Mouse (Mus musculus): Measurements from ENCODE around the gene Slc6a9. TPM values are rescaled to one million over a fixed set of nuclear protein-coding genes. Genes with fewer than 3 reads are reported as not detected.

Slc6a9 gene
- total and polyA plus RNA-seq, 2 experiments from 2014 or later, result 33.7 to 35.0 TPM

DNA sequence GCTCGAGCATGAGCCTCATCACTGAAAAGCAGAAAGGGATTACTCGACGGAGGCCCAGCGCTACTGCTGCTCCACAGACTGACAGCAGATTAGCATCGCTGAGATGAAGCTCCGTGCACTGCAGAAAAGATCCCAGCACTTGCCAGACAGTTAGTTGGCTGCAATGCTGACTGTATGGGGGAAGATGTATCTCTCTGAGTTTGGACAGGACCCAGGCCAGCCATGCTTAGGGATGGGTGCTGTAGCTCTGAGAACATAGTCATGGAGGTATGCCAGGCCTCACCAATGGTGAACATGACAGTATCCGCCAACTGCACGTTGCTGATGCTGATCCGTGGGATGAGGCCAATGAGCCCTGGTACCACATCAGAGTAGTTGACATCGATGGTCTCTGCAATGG is 69.8 kb downstream of the Slc6a9 start:
- DNase-seq (no peak), ATAC-seq (peak; percentile 65)
- no peaks in the 10 kb centered on the region for H3K9me3 ChIP-seq (ENCODE audit: low read length)
- H3K9ac ChIP-seq, result no peak overlapping the region
- peaks cover 15% of the 10 kb centered on the region for H3K4me1 ChIP-seq (ENCODE audit: insufficient read depth)
- no peak for TF ChIP-seq CTCF (IDR thresholded peaks at IDR 0.05; ENCODE audit: low read depth)
- H3K36me3 ChIP-seq (ENCODE audit: insufficient read depth), result peaks cover 63% of the 10 kb centered on the region
- no peak overlapping the region for H3K4me3 ChIP-seq (ENCODE audit: low read depth, low read length)
- no peak overlapping the region for H3K4me2 ChIP-seq (ENCODE audit: low read depth)
- no peak overlapping the region for H3K27ac ChIP-seq (ENCODE audit: low read depth, low read length)
- 73% methylated on average over 10 of the region's 10 CpGs for WGBS
- H3K27me3 ChIP-seq (ENCODE audit: insufficient read depth, low read length), result no peaks in the 10 kb centered on the region

- no peak for TF ChIP-seq CTCF (IDR thresholded peaks at IDR 0.05; ENCODE audit: low read depth)
- no peak for ATAC-seq
- Histone ChIP-seq H3K9ac (no peak overlapping the region), H3K4me1 (ENCODE audit: insufficient read depth) (peaks cover 19% of the 10 kb centered on the region), H3K4me3 (ENCODE audit: low read depth, low read length) (no peak overlapping the region), H3K9me3 (ENCODE audit: low read length) (no peaks in the 10 kb centered on the region), H3K36me3 (ENCODE audit: insufficient read depth) (peaks cover 56% of the 10 kb centered on the region), H3K4me2 (ENCODE audit: low read depth) (no peak overlapping the region), H3K27ac (ENCODE audit: low read depth, low read length) (no peak overlapping the region), H3K27me3 (ENCODE audit: insufficient read depth, low read length) (no peaks in the 10 kb centered on the region)
- DNase-seq, result no peak
- WGBS, result 84% methylated on average over 8 of the region's 8 CpGs
Measured at GRCm38 (mm10) chr4:117904761-117905160, 70.5 kb downstream of the Slc6a9 start.

GRCm38 (mm10) chr4:117906196-117906595 is 71.9 kb downstream of the Slc6a9 start:
- WGBS, result 83% methylated on average over 3 of the region's 3 CpGs

GRCm38 (mm10) chr4:117908834-117909453 is 74.6 kb downstream of the Slc6a9 start:
- Histone ChIP-seq H3K4me2 (ENCODE audit: low read depth) (peak overlapping the region; percentile 47), H3K9ac (peak overlapping the region; percentile 37), H3K9me3 (ENCODE audit: low read length) (no peaks in the 10 kb centered on the region), H3K27ac (ENCODE audit: low read depth, low read length) (peak overlapping the region; percentile 86), H3K4me3 (ENCODE audit: low read depth, low read length) (peak overlapping the region; percentile 24), H3K36me3 (ENCODE audit: insufficient read depth) (peaks cover 30% of the 10 kb centered on the region), H3K27me3 (ENCODE audit: insufficient read depth, low read length) (no peaks in the 10 kb centered on the region), H3K4me1 (ENCODE audit: insufficient read depth) (peaks cover 42% of the 10 kb centered on the region)
- ATAC-seq (peak; percentile 95), DNase-seq (peak; percentile 76)
- TF ChIP-seq CTCF (IDR thresholded peaks at IDR 0.05; ENCODE audit: low read depth), result no peak
- WGBS, result 27% methylated on average over 8 of the region's 8 CpGs

More at GRCm38 (mm10) chr4:117906196-117906595, 71.9 kb downstream of the Slc6a9 start:
- no peak overlapping the region for H3K4me2 ChIP-seq (ENCODE audit: low read depth)
- H3K4me3 ChIP-seq (ENCODE audit: low read depth, low read length), result no peak overlapping the region
- no peak overlapping the region for H3K9ac ChIP-seq
- no peaks in the 10 kb centered on the region for H3K9me3 ChIP-seq (ENCODE audit: low read length)
- no peak for TF ChIP-seq CTCF (IDR thresholded peaks at IDR 0.05; ENCODE audit: low read depth)
- no peaks in the 10 kb centered on the region for H3K27me3 ChIP-seq (ENCODE audit: insufficient read depth, low read length)
- peaks cover 44% of the 10 kb centered on the region for H3K36me3 ChIP-seq (ENCODE audit: insufficient read depth)
- peaks cover 28% of the 10 kb centered on the region for H3K4me1 ChIP-seq (ENCODE audit: insufficient read depth)
- H3K27ac ChIP-seq (ENCODE audit: low read depth, low read length), result no peak overlapping the region
- no peak for ATAC-seq
- DNase-seq, result no peak

- ATAC-seq (no peak), DNase-seq (no peak)
- H3K4me2 ChIP-seq (ENCODE audit: low read depth), result peak overlapping the region; percentile 100; the same call in 1 of the 2 replicates
- H3K4me1 ChIP-seq (ENCODE audit: insufficient read depth), result peaks cover 43% of the 10 kb centered on the region
- no peak for TF ChIP-seq CTCF (IDR thresholded peaks at IDR 0.05; ENCODE audit: low read depth)
- no peaks in the 10 kb centered on the region for H3K27me3 ChIP-seq (ENCODE audit: insufficient read depth, low read length)
- H3K36me3 ChIP-seq (ENCODE audit: insufficient read depth), result peaks cover 16% of the 10 kb centered on the region; the same call in 1 of the 2 replicates
- WGBS, result 87% methylated on average over 13 of the region's 13 CpGs
- peak overlapping the region; percentile 33; the same call in 1 of the 2 replicates for H3K9ac ChIP-seq
- H3K4me3 ChIP-seq (ENCODE audit: low read depth, low read length), result no peak overlapping the region
- no peak overlapping the region for H3K27ac ChIP-seq (ENCODE audit: low read depth, low read length)
- no peaks in the 10 kb centered on the region for H3K9me3 ChIP-seq (ENCODE audit: low read length)
Measured at GRCm38 (mm10) chr4:117912131-117912561, 77.8 kb downstream of the Slc6a9 start.

DNA sequence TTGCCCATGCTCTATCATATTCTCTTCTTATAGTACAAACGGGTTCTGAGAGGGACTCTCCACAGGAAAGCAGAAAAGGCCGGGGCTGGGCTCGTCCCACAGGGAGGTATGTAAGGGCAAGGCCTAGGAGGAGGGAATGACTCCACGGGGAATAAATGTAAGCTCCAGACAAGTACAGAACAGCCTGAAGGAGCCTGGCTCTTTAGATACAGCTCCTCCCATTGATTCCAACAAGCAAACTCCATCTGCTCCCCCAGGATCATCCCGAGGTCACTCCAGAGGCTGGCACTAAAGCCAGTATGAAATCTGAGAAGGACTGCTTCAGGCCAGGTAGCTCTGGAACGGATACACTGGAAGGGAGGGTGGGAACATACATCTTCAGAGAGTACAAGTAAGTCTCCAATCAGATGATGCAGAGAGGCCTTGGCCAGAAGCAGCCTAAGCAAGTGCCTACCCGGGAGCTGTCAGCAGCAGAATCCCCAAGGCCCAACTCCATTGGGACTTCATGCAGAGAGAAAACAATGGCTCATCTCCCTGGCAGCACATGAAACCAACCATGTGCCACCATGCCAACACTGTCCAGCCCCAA is 78.5 kb downstream of the Slc6a9 start:
- no peak for TF ChIP-seq CTCF (IDR thresholded peaks at IDR 0.05; ENCODE audit: low read depth)
- Histone ChIP-seq H3K36me3 (ENCODE audit: insufficient read depth) (peaks cover 16% of the 10 kb centered on the region; the same call in 1 of the 2 replicates), H3K4me2 (ENCODE audit: low read depth) (peak overlapping the region; percentile 100), H3K9me3 (ENCODE audit: low read length) (no peaks in the 10 kb centered on the region), H3K4me1 (ENCODE audit: insufficient read depth) (peaks cover 39% of the 10 kb centered on the region), H3K9ac (peak overlapping the region; percentile 33), H3K4me3 (ENCODE audit: low read depth, low read length) (peak overlapping the region; percentile 57; the same call in 1 of the 2 replicates), H3K27ac (ENCODE audit: low read depth, low read length) (no peak overlapping the region), H3K27me3 (ENCODE audit: insufficient read depth, low read length) (no peaks in the 10 kb centered on the region)
- WGBS, result 59% methylated on average over 7 of the region's 7 CpGs
- ATAC-seq (no peak), DNase-seq (no peak)

DNA sequence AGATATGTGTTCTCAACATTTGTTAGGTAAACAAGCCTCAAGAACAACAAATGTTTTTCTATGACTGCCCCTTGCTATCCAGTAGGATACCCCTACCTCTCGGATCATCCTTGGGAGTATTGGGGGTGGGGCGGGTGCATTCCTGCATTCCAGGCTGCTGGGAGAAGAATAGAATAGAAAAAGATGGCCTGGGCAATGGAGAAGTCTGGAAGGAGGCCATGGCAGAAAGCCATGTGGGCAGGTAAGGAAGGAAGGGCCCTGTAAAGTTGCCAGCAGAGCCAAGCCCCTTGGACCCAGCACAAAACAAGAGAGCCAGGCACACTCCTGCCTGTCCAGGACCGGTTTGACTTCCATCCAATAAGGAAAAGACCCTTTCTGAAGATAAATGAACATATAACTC is 79.1 kb downstream of the Slc6a9 start:
- Histone ChIP-seq H3K9ac (peak overlapping the region; percentile 65; the same call in 1 of the 2 replicates), H3K27ac (ENCODE audit: low read depth, low read length) (no peak overlapping the region), H3K4me2 (ENCODE audit: low read depth) (peak overlapping the region; percentile 100), H3K9me3 (ENCODE audit: low read length) (no peaks in the 10 kb centered on the region), H3K4me3 (ENCODE audit: low read depth, low read length) (peak overlapping the region; percentile 57), H3K36me3 (ENCODE audit: insufficient read depth) (peaks cover 16% of the 10 kb centered on the region; the same call in 1 of the 2 replicates), H3K4me1 (ENCODE audit: insufficient read depth) (peaks cover 34% of the 10 kb centered on the region), H3K27me3 (ENCODE audit: insufficient read depth, low read length) (no peaks in the 10 kb centered on the region)
- DNase-seq (no peak), ATAC-seq (no peak)
- WGBS, result 31% methylated on average over 3 of the region's 3 CpGs
- TF ChIP-seq CTCF (IDR thresholded peaks at IDR 0.05; ENCODE audit: low read depth), result no peak
